Mouse (Mus musculus) heart, embryonic 12.5 days (tissue): ENCODE data around the gene Stra6. TPM values are rescaled to one million over a fixed set of nuclear protein-coding genes. Genes with fewer than 3 reads are reported as not detected.

Source experiments
- ATAC-seq: fragments of 200-750 bp; cut with Nextera tagmentation; 2 replicates; pipeline ENCODE4 v1.8.0; 2017; ENCODE audit warnings: moderate TSS enrichment, moderate library complexity; ENCODE audit not compliant: insufficient number of reproducible peaks, low FRiP score
- H3K27ac ChIP-seq: fragments of 300-500 bp; sonication (generic); 2 replicates; pipeline ENCODE4 v1.5.1; 2016; ENCODE audit warnings: mild to moderate bottlenecking, moderate library complexity; ENCODE audit not compliant: poor library complexity, severe bottlenecking
- H3K27me3 ChIP-seq: fragments of 300-500 bp; sonication (generic); replicated peaks from 2 replicates; pipeline ENCODE4 v1.6.1; 2016; ENCODE audit warnings: mild to moderate bottlenecking, moderate library complexity
- H3K36me3 ChIP-seq: fragments of 300-500 bp; sonication (generic); 2 replicates; pipeline ENCODE4 v1.6.1; 2016; ENCODE audit warnings: mild to moderate bottlenecking, moderate library complexity
- H3K4me1 ChIP-seq: fragments of 300-500 bp; sonication (generic); replicated peaks from 2 replicates; pipeline ENCODE4 v1.6.1; 2016; ENCODE audit warnings: mild to moderate bottlenecking
- H3K4me2 ChIP-seq: fragments of 300-500 bp; sonication (generic); 2 replicates; pipeline ENCODE4 v1.6.1; 2016; ENCODE audit warnings: mild to moderate bottlenecking, moderate library complexity
- H3K4me3 ChIP-seq: fragments of 300-500 bp; sonication (generic); 2 replicates; pipeline ENCODE4 v1.5.1; 2016; ENCODE audit warnings: mild to moderate bottlenecking
- H3K9ac ChIP-seq: fragments of 300-500 bp; sonication (generic); 2 replicates; pipeline ENCODE4 v1.6.1; 2016; ENCODE audit warnings: mild to moderate bottlenecking, moderate library complexity
- H3K9me3 ChIP-seq: fragments of 300-500 bp; sonication (generic); replicated peaks from 2 replicates; pipeline ENCODE4 v1.6.1; 2016; ENCODE audit warnings: mild to moderate bottlenecking, moderate library complexity
- WGBS: fragments of 180-500 bp; shearing (Covaris S2); methylation state at CpG from one replicate; pipeline ENCODE4 v1.1.7; 2016; 5-methylcytosine and 5-hydroxymethylcytosine counted together
- polyA plus RNA-seq: library from polyadenylated mRNA; unstranded; fragments of >200 nt; fragmentation: Nextera tagmentation; extraction: Ambion mirVana; gene quantifications from 2 replicates; pipeline ENCODE4 v1.2.1, GENCODE M21; 2016

Gene Stra6
- polyA plus RNA-seq, 1 experiment from 2014 or later: 1.00 TPM

GRCm38 (mm10) chr9:58133893-58134884, 70.6 kb downstream of the Stra6 start:
- H3K9ac ChIP-seq: no peak overlapping the region
- no peak overlapping the region for H3K27ac ChIP-seq
- H3K9me3 ChIP-seq: no peaks in the 10 kb centered on the region
- H3K4me2 ChIP-seq: no peak overlapping the region
- WGBS: 14% methylated on average over 17 of the region's 17 CpGs
- H3K36me3 ChIP-seq: no peaks in the 10 kb centered on the region
- H3K4me3 ChIP-seq: no peak overlapping the region
- ATAC-seq: no peak
- peaks cover 95% of the 10 kb centered on the region for H3K27me3 ChIP-seq
- H3K4me1 ChIP-seq: peaks cover 55% of the 10 kb centered on the region

- no peak overlapping the region for H3K9ac ChIP-seq
- ATAC-seq: no peak
- H3K4me1 ChIP-seq: peaks cover 54% of the 10 kb centered on the region
- 26% methylated on average over 7 of the region's 7 CpGs for WGBS
- H3K27ac ChIP-seq: no peak overlapping the region
- H3K9me3 ChIP-seq: no peaks in the 10 kb centered on the region
- no peak overlapping the region for H3K4me3 ChIP-seq
- no peak overlapping the region for H3K4me2 ChIP-seq
- H3K27me3 ChIP-seq: peaks cover 88% of the 10 kb centered on the region
- H3K36me3 ChIP-seq: no peaks in the 10 kb centered on the region
These were observed 71.3 kb downstream of the Stra6 start for GRCm38 (mm10) chr9:58134906-58135305.

GRCm38 (mm10) chr9:58135921-58136321, 72.3 kb downstream of the Stra6 start:
- Histone ChIP-seq H3K9ac (no peak overlapping the region), H3K4me3 (no peak overlapping the region), H3K4me1 (peaks cover 53% of the 10 kb centered on the region), H3K27ac (no peak overlapping the region), H3K9me3 (no peaks in the 10 kb centered on the region), H3K36me3 (no peaks in the 10 kb centered on the region), H3K27me3 (peaks cover 83% of the 10 kb centered on the region), H3K4me2 (no peak overlapping the region)
- WGBS: 27% methylated on average over 2 of the region's 2 CpGs
- ATAC-seq: no peak

- no peaks in the 10 kb centered on the region for H3K36me3 ChIP-seq
- no peak overlapping the region for H3K4me2 ChIP-seq
- H3K27me3 ChIP-seq: peaks cover 63% of the 10 kb centered on the region
- H3K4me3 ChIP-seq: no peak overlapping the region
- no peaks in the 10 kb centered on the region for H3K9me3 ChIP-seq
- peaks cover 26% of the 10 kb centered on the region for H3K4me1 ChIP-seq
- no peak overlapping the region for H3K9ac ChIP-seq
- no peak overlapping the region for H3K27ac ChIP-seq
- 31% methylated on average over 6 of the region's 6 CpGs for WGBS
- peak; percentile 13; the same call in 1 of the 2 replicates for ATAC-seq
These were observed 76.4 kb downstream of the Stra6 start for GRCm38 (mm10) chr9:58139947-58140346.

- Histone ChIP-seq H3K9ac (no peak overlapping the region), H3K9me3 (no peaks in the 10 kb centered on the region), H3K4me2 (no peak overlapping the region), H3K36me3 (no peaks in the 10 kb centered on the region), H3K27me3 (peaks cover 44% of the 10 kb centered on the region), H3K27ac (no peak overlapping the region), H3K4me3 (no peak overlapping the region), H3K4me1 (peaks cover 9% of the 10 kb centered on the region)
- no peak for ATAC-seq
- WGBS: 27% methylated on average over 7 of the region's 7 CpGs
These were observed 79.8 kb downstream of the Stra6 start for GRCm38 (mm10) chr9:58143419-58143818.

GRCm38 (mm10) chr9:58144664-58145063, 81.1 kb downstream of the Stra6 start:
- no peak for ATAC-seq
- Histone ChIP-seq H3K27ac (no peak overlapping the region), H3K4me1 (peaks cover 9% of the 10 kb centered on the region), H3K36me3 (no peaks in the 10 kb centered on the region), H3K9ac (no peak overlapping the region), H3K27me3 (peaks cover 43% of the 10 kb centered on the region), H3K4me3 (no peak overlapping the region), H3K9me3 (no peaks in the 10 kb centered on the region), H3K4me2 (no peak overlapping the region)
- WGBS: 82% methylated on average over 1 of the region's 1 CpGs

GRCm38 (mm10) chr9:58145417-58145816, 81.8 kb downstream of the Stra6 start:
- Histone ChIP-seq H3K36me3 (no peaks in the 10 kb centered on the region), H3K9me3 (no peaks in the 10 kb centered on the region), H3K27me3 (peaks cover 48% of the 10 kb centered on the region), H3K4me2 (no peak overlapping the region), H3K4me3 (no peak overlapping the region), H3K27ac (no peak overlapping the region), H3K4me1 (peaks cover 4% of the 10 kb centered on the region), H3K9ac (no peak overlapping the region)
- no peak for ATAC-seq
- WGBS: 74% methylated on average over 5 of the region's 5 CpGs

- Histone ChIP-seq H3K36me3 (no peaks in the 10 kb centered on the region), H3K9me3 (no peaks in the 10 kb centered on the region), H3K27ac (no peak overlapping the region), H3K4me3 (no peak overlapping the region), H3K9ac (no peak overlapping the region), H3K4me1 (peaks cover 9% of the 10 kb centered on the region), H3K4me2 (no peak overlapping the region), H3K27me3 (peaks cover 39% of the 10 kb centered on the region)
- no peak for ATAC-seq
- WGBS: 55% methylated on average over 2 of the region's 2 CpGs
These were observed 85.2 kb downstream of the Stra6 start for GRCm38 (mm10) chr9:58148806-58149205.

- Histone ChIP-seq H3K36me3 (no peaks in the 10 kb centered on the region), H3K4me3 (no peak overlapping the region), H3K9ac (no peak overlapping the region), H3K27me3 (peaks cover 43% of the 10 kb centered on the region), H3K9me3 (no peaks in the 10 kb centered on the region), H3K4me2 (no peak overlapping the region), H3K27ac (no peak overlapping the region), H3K4me1 (peaks cover 22% of the 10 kb centered on the region)
- 62% methylated on average over 4 of the region's 4 CpGs for WGBS
- no peak for ATAC-seq
These were observed 87.3 kb downstream of the Stra6 start for GRCm38 (mm10) chr9:58150733-58151361.

GRCm38 (mm10) chr9:58153095-58153494, 89.5 kb downstream of the Stra6 start:
- WGBS: 59% methylated on average over 3 of the region's 3 CpGs
- Histone ChIP-seq H3K27me3 (peaks cover 38% of the 10 kb centered on the region), H3K9me3 (no peaks in the 10 kb centered on the region), H3K4me1 (peaks cover 33% of the 10 kb centered on the region), H3K4me3 (no peak overlapping the region), H3K4me2 (no peak overlapping the region), H3K27ac (no peak overlapping the region), H3K36me3 (no peaks in the 10 kb centered on the region), H3K9ac (no peak overlapping the region)
- ATAC-seq: no peak

- Histone ChIP-seq H3K4me2 (no peak overlapping the region; the same call in 1 of the 2 replicates), H3K36me3 (no peaks in the 10 kb centered on the region), H3K9me3 (no peaks in the 10 kb centered on the region), H3K27ac (no peak overlapping the region), H3K27me3 (peaks cover 23% of the 10 kb centered on the region), H3K4me3 (no peak overlapping the region), H3K9ac (no peak overlapping the region), H3K4me1 (peaks cover 56% of the 10 kb centered on the region)
- WGBS: 34% methylated on average over 3 of the region's 3 CpGs
- 0 out of 2 replicates have a peak, but pooled peaks have one; percentile 24 for ATAC-seq
These were observed 91.8 kb downstream of the Stra6 start for GRCm38 (mm10) chr9:58155366-58155765.
